Mouse (Mus musculus): ENCODE data around the gene U2af2.
A peak's percentile ranks its signal among the peaks of the same experiment; 100 is the strongest.

Gene U2af2

GRCm38 (mm10) chr7:5038109-5038732 is 23.7 kb upstream of the U2af2 start, which contains the start of gene Zfp784:
Gene Zfp784, minus strand, starts transcription at chr7:5038446.
- peak; percentile 94 for DNase-seq

GRCm38 (mm10) chr7:5038940-5039339 is 23.0 kb upstream of the U2af2 start:
- DNase-seq = no peak

- DNase-seq = no peak
Measured at GRCm38 (mm10) chr7:5044981-5045380, 17.0 kb upstream of the U2af2 start.

GRCm38 (mm10) chr7:5046112-5046511 is 15.8 kb upstream of the U2af2 start:
- DNase-seq = no peak

- DNase-seq = no peak
Measured at GRCm38 (mm10) chr7:5047313-5047712, 14.6 kb upstream of the U2af2 start.

- peak; percentile 68 for DNase-seq
Measured at GRCm38 (mm10) chr7:5051193-5052192, 10.4 kb upstream of the U2af2 start, which contains the start of gene Zfp580. Gene Zfp580, plus strand, starts transcription at chr7:5051538.

GRCm38 (mm10) chr7:5052438-5052837 is 9.5 kb upstream of the U2af2 start:
- no peak for DNase-seq

GRCm38 (mm10) chr7:5052931-5053343 is 9.0 kb upstream of the U2af2 start:
- DNase-seq = no peak

- DNase-seq = no peak
Measured at GRCm38 (mm10) chr7:5053456-5054179, 8.3 kb upstream of the U2af2 start.

- DNase-seq = no peak
Measured at GRCm38 (mm10) chr7:5056651-5057263, 5.2 kb upstream of the U2af2 start.

GRCm38 (mm10) chr7:5057381-5057780 is 4.6 kb upstream of the U2af2 start:
- no peak for DNase-seq

- no peak for DNase-seq
Measured at GRCm38 (mm10) chr7:5057804-5058203, 4.1 kb upstream of the U2af2 start.

- no peak for DNase-seq
Measured at GRCm38 (mm10) chr7:5058631-5059030, 3.3 kb upstream of the U2af2 start.

GRCm38 (mm10) chr7:5059421-5059820 is 2.5 kb upstream of the U2af2 start:
- no peak for DNase-seq

GRCm38 (mm10) chr7:5060239-5060731 is 1.7 kb upstream of the U2af2 start:
- DNase-seq = peak; percentile 85

GRCm38 (mm10) chr7:5060944-5061773 is 784 bp upstream of the U2af2 start:
- peak; percentile 97 for DNase-seq

- no peak for DNase-seq
Measured at GRCm38 (mm10) chr7:5062360-5063001, 538 bp downstream of the U2af2 start.

- DNase-seq = no peak
Measured at GRCm38 (mm10) chr7:5064886-5065285, 2.9 kb downstream of the U2af2 start.

- no peak for DNase-seq
Measured at GRCm38 (mm10) chr7:5073586-5073985, 11.6 kb downstream of the U2af2 start.

GRCm38 (mm10) chr7:5074984-5075383 is 13.0 kb downstream of the U2af2 start:
- no peak for DNase-seq

- no peak for DNase-seq
Measured at GRCm38 (mm10) chr7:5076931-5077330, 15.0 kb downstream of the U2af2 start.

Measured in kidney, adult 11 months (tissue).